Mouse (Mus musculus): ENCODE results near the gene Lsm14b.

GRCm38 (mm10) chr2:180033956-180034355 lies 9.2 kb downstream of the Lsm14b start:
- TF ChIP-seq CHD2 (IDR thresholded peaks at IDR 0.05; ENCODE audit: low read depth, low read length), result no peak
- no peak for TF ChIP-seq MAFK (IDR thresholded peaks at IDR 0.05; ENCODE audit: insufficient read depth, low read depth, low read length)
- TF ChIP-seq ZNF384 (IDR thresholded peaks at IDR 0.05; ENCODE audit: low read depth, low read length), result no peak
- no peak for TF ChIP-seq ZC3H11A (IDR thresholded peaks at IDR 0.05; ENCODE audit: borderline replicate concordance, low read depth, low read length)

Data from ES-E14 (cell line).